Mouse (Mus musculus): ENCODE data around the gene Wars.

DNA sequence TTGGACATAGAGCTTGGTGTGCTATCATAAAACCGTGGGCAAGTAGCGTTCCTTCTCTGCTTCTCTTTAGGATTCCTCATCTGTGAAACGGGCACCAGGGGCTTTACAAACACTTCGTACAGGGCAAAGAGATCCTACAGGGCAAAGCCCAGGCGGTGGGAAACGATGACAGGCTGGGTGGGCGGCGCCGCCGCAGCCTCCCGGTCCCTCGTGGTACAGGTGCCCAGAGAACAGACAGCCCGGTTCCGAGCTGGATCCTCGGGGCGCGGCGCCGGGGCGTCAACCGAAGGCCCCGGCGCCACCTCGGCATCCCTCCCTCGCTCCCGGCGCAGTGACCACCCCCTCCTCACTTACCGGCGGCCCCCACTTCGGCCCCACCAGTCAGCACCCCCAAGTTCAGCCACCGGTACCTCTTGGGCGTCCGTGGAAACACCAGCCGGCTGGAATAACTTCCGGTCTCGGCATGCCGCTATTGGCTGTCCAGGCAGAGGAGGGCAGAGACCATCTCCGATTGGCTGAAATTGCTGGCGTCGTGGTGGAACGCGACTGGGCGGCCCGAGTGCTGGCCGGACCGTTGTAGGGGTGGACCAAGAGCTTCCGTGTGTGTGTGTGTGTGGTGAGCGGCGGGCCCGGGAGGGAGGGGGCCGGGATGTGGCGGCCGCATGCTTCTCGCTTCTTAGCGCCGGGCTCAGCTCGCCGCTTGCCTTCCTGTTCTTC lies at the start of gene Wars:
- TF ChIP-seq CTCF (IDR thresholded peaks at IDR 0.05; ENCODE audit: low read depth, low read length) (no peak), POLR2A (IDR thresholded peaks at IDR 0.05; ENCODE audit: extremely low read depth, insufficient read depth, low read length) (0 out of 2 replicates have a peak, but pooled peaks have one; percentile 35)
